Mouse (Mus musculus): Measurements from ENCODE around the gene Gm49366.
"Not testable (repeated sequence)": the region's sequence is repeated elsewhere in the genome, so short reads cannot be mapped to it uniquely, and the experiment has no call there.

The Gm49366 gene

GRCm38 (mm10) chr12:84038691-84039111 lies at the start of gene Gm49366:
Gene Gm49366, plus strand, starts transcription at chr12:84038935.
- not testable (repeated sequence) for DNase-seq (ENCODE audit: extremely low spot score, low read depth, low spot score)

GRCm38 (mm10) chr12:83989378-83989777 lies 49.4 kb upstream of the Gm49366 start:
- DNase-seq (ENCODE audit: extremely low spot score, low read depth, low spot score): no peak

- no peak for DNase-seq (ENCODE audit: extremely low spot score, low read depth, low spot score)
Observed at GRCm38 (mm10) chr12:83997221-83997620, 41.5 kb upstream of the Gm49366 start.

- DNase-seq (ENCODE audit: extremely low spot score, low read depth, low spot score): no peak
Observed at GRCm38 (mm10) chr12:83998341-83999107, 40.2 kb upstream of the Gm49366 start.

GRCm38 (mm10) chr12:83999237-83999636 lies 39.5 kb upstream of the Gm49366 start:
- not testable (repeated sequence) for DNase-seq (ENCODE audit: extremely low spot score, low read depth, low spot score)

- no peak for DNase-seq (ENCODE audit: extremely low spot score, low read depth, low spot score)
Observed at GRCm38 (mm10) chr12:84000418-84000817, 38.3 kb upstream of the Gm49366 start.

- no peak for DNase-seq (ENCODE audit: extremely low spot score, low read depth, low spot score)
Observed at GRCm38 (mm10) chr12:84003866-84004265, 34.9 kb upstream of the Gm49366 start.

GRCm38 (mm10) chr12:84008251-84008650 lies 30.5 kb upstream of the Gm49366 start:
- DNase-seq (ENCODE audit: extremely low spot score, low read depth, low spot score): no peak

GRCm38 (mm10) chr12:84008729-84009128 lies 30.0 kb upstream of the Gm49366 start:
- no peak for DNase-seq (ENCODE audit: extremely low spot score, low read depth, low spot score)

- peak; percentile 24 for DNase-seq (ENCODE audit: extremely low spot score, low read depth, low spot score)
Observed at GRCm38 (mm10) chr12:84009171-84009965, 29.4 kb upstream of the Gm49366 start, which contains the start of gene Acot1. Gene Acot1, plus strand, starts transcription at chr12:84009490.

GRCm38 (mm10) chr12:84010201-84010600 lies 28.5 kb upstream of the Gm49366 start:
- no peak for DNase-seq (ENCODE audit: extremely low spot score, low read depth, low spot score)

GRCm38 (mm10) chr12:84011251-84012040 lies 27.3 kb upstream of the Gm49366 start:
- DNase-seq (ENCODE audit: extremely low spot score, low read depth, low spot score): no peak

- DNase-seq (ENCODE audit: extremely low spot score, low read depth, low spot score): no peak
Observed at GRCm38 (mm10) chr12:84013130-84013529, 25.6 kb upstream of the Gm49366 start.

- no peak for DNase-seq (ENCODE audit: extremely low spot score, low read depth, low spot score)
Observed at GRCm38 (mm10) chr12:84013701-84014100, 25.0 kb upstream of the Gm49366 start.

GRCm38 (mm10) chr12:84020528-84020927 lies 18.2 kb upstream of the Gm49366 start:
- not testable (repeated sequence) for DNase-seq (ENCODE audit: extremely low spot score, low read depth, low spot score)

GRCm38 (mm10) chr12:84022266-84022665 lies 16.5 kb upstream of the Gm49366 start:
- DNase-seq (ENCODE audit: extremely low spot score, low read depth, low spot score): not testable (repeated sequence)

GRCm38 (mm10) chr12:84023052-84023745 lies 15.5 kb upstream of the Gm49366 start:
- DNase-seq (ENCODE audit: extremely low spot score, low read depth, low spot score): no peak

GRCm38 (mm10) chr12:84025888-84026287 lies 12.8 kb upstream of the Gm49366 start:
- DNase-seq (ENCODE audit: extremely low spot score, low read depth, low spot score): no peak

GRCm38 (mm10) chr12:84028328-84028727 lies 10.4 kb upstream of the Gm49366 start:
- not testable (repeated sequence) for DNase-seq (ENCODE audit: extremely low spot score, low read depth, low spot score)

GRCm38 (mm10) chr12:84029043-84029442 lies 9.7 kb upstream of the Gm49366 start:
- DNase-seq (ENCODE audit: extremely low spot score, low read depth, low spot score): not testable (repeated sequence)

Data from hindlimb bud, embryonic 11.5 days (tissue).